Mouse (Mus musculus) liver, embryonic 14.5 days (tissue): ENCODE measurements around the gene Git2. TPM values are rescaled to one million over a fixed set of nuclear protein-coding genes. Genes with fewer than 3 reads are reported as not detected.

Source experiments
- ATAC-seq: fragments of 200-750 bp; cut with Nextera tagmentation; 2 replicates; pipeline ENCODE4 v1.8.0; 2017; ENCODE audit warnings: moderate number of reproducible peaks, mild to moderate bottlenecking, moderate library complexity; ENCODE audit not compliant: insufficient read depth
- DNase-seq, 3 experiments: peaks; one replicate each; pipeline ENCODE4 v3.0.0-alpha.2; 2012 to 2013; ENCODE audit warnings: low read depth in 3 of 3, low spot score in 3 of 3
- H3K27ac ChIP-seq: fragments of 300-500 bp; sonication (generic); 2 replicates; pipeline ENCODE4 v1.5.1; 2014; ENCODE audit warnings: moderate library complexity, mild to moderate bottlenecking, control low read depth, inconsistent platforms
- H3K27me3 ChIP-seq: fragments of 300-500 bp; sonication (generic); 2 replicates; pipeline ENCODE4 v1.6.1; 2014; ENCODE audit warnings: mild to moderate bottlenecking, low read length, moderate library complexity; ENCODE audit not compliant: control insufficient read depth, insufficient read depth
- H3K36me3 ChIP-seq: fragments of 300-500 bp; sonication (generic); replicated peaks from 2 replicates; pipeline ENCODE4 v1.6.1; 2014; ENCODE audit warnings: low read depth; ENCODE audit not compliant: control insufficient read depth, insufficient read depth
- H3K4me1 ChIP-seq, 2 experiments: fragments of 200-500 bp in 1 of 2; fragments of 300-500 bp in 1 of 2; sonication (generic) in 1 of 2; replicated peaks; 2 replicates each; pipeline ENCODE4 v1.6.1; 2012 to 2014; ENCODE audit warnings: antibody characterized with exemption in 1 of 2, inconsistent platforms in 1 of 2, low read length in 1 of 2; ENCODE audit not compliant: control insufficient read depth in 2 of 2, insufficient read depth in 2 of 2
- H3K4me2 ChIP-seq: fragments of 300-500 bp; sonication (generic); 2 replicates; pipeline ENCODE4 v1.6.1; 2014; ENCODE audit warnings: low read depth, mild to moderate bottlenecking, control low read depth, moderate library complexity
- H3K4me3 ChIP-seq, 2 experiments: fragments of 200-500 bp in 1 of 2; fragments of 300-500 bp in 1 of 2; sonication (generic) in 1 of 2; 2 replicates each; pipeline ENCODE4 v1.5.1; 2012 to 2014; ENCODE audit warnings: low read depth in 2 of 2, low read length in 2 of 2, mild to moderate bottlenecking in 2 of 2, control low read depth in 1 of 2, inconsistent platforms in 1 of 2, moderate library complexity in 1 of 2; ENCODE audit not compliant: insufficient read depth in 1 of 2
- H3K9ac ChIP-seq: fragments of 300-500 bp; sonication (generic); replicated peaks from 2 replicates; pipeline ENCODE4 v1.6.1; 2014; ENCODE audit warnings: mild to moderate bottlenecking, control low read depth, moderate library complexity
- H3K9me3 ChIP-seq: fragments of 300-500 bp; sonication (generic); 2 replicates; pipeline ENCODE4 v1.6.1; 2016; ENCODE audit warnings: low read length, mixed read lengths; ENCODE audit not compliant: control insufficient read depth
- CTCF ChIP-seq: IDR thresholded peaks from 2 replicates; pipeline ENCODE4 v1.5.1; 2016; ENCODE audit warnings: antibody characterized with exemption, low read depth, control low read depth
- EP300 ChIP-seq: IDR thresholded peaks from 2 replicates; pipeline ENCODE4 v1.6.1; 2016; ENCODE audit warnings: antibody characterized with exemption, low read depth
- WGBS: fragments of 180-500 bp; shearing (Covaris S2); extraction: QIAGEN DNeasy Blood & Tissue Kit; methylation state at CpG from one replicate; pipeline ENCODE4 v1.1.7; 2014; ENCODE audit not compliant: insufficient replicate concordance; 5-methylcytosine and 5-hydroxymethylcytosine counted together
- polyA plus RNA-seq, 2 experiments: library from polyadenylated mRNA; depleted of rRNA in 1 of 2; stranded (reverse) in 1 of 2; unstranded in 1 of 2; fragments of >200 nt; fragmentation: Nextera tagmentation in 1 of 2; extraction: Ambion mirVana in 1 of 2; gene quantifications; 2 replicates each; pipeline versions ENCODE4 v1.2.1 to v1.2.3; 2012 to 2014

The Git2 gene
- polyA plus RNA-seq, 2 experiments: 12.1 to 13.7 TPM

- WGBS: 84% methylated on average over 10 of the region's 10 CpGs
- peaks cover 19% of the 10 kb centered on the region for H3K36me3 ChIP-seq
- no peaks in the 10 kb centered on the region for H3K4me1 ChIP-seq
- DNase-seq (no peak), ATAC-seq (no peak)
- H3K27ac ChIP-seq: no peak overlapping the region
- no peak overlapping the region for H3K4me2 ChIP-seq
- H3K9me3 ChIP-seq: no peaks in the 10 kb centered on the region
- no peak overlapping the region for H3K4me3 ChIP-seq
- H3K9ac ChIP-seq: no peak overlapping the region
- TF ChIP-seq EP300: no peak
- TF ChIP-seq CTCF: no peak
- H3K27me3 ChIP-seq: no peaks in the 10 kb centered on the region
These were observed 45.2 kb downstream of the Git2 start for GRCm38 (mm10) chr5:114730129-114730528.

- H3K4me2 ChIP-seq: no peak overlapping the region
- WGBS: 81% methylated on average over 10 of the region's 10 CpGs
- H3K9me3 ChIP-seq: no peaks in the 10 kb centered on the region
- ATAC-seq (no peak), DNase-seq (no peak)
- H3K27me3 ChIP-seq: no peaks in the 10 kb centered on the region
- H3K27ac ChIP-seq: no peak overlapping the region
- no peak for TF ChIP-seq EP300
- no peak for TF ChIP-seq CTCF
- H3K4me3 ChIP-seq: no peak overlapping the region
- no peak overlapping the region for H3K9ac ChIP-seq
- H3K4me1 ChIP-seq: no peaks in the 10 kb centered on the region
- H3K36me3 ChIP-seq: peaks cover 13% of the 10 kb centered on the region
These were observed 47.2 kb downstream of the Git2 start for GRCm38 (mm10) chr5:114728160-114728559.

GRCm38 (mm10) chr5:114722846-114723245, 52.5 kb downstream of the Git2 start:
- Histone ChIP-seq H3K9ac (no peak overlapping the region), H3K9me3 (no peaks in the 10 kb centered on the region), H3K36me3 (peaks cover 10% of the 10 kb centered on the region), H3K4me2 (no peak overlapping the region), H3K4me1 (no peaks in the 10 kb centered on the region), H3K27ac (no peak overlapping the region), H3K27me3 (no peaks in the 10 kb centered on the region), H3K4me3 (no peak overlapping the region)
- DNase-seq (no peak), ATAC-seq (no peak)
- WGBS: 85% methylated on average over 13 of the region's 13 CpGs
- no peak for TF ChIP-seq CTCF
- no peak for TF ChIP-seq EP300

- no peaks in the 10 kb centered on the region for H3K9me3 ChIP-seq
- no peak for DNase-seq
- H3K9ac ChIP-seq: no peak overlapping the region
- no peak overlapping the region for H3K27ac ChIP-seq
- ATAC-seq: no peak
- H3K36me3 ChIP-seq: peaks cover 10% of the 10 kb centered on the region
- no peaks in the 10 kb centered on the region for H3K4me1 ChIP-seq
- TF ChIP-seq CTCF: no peak
- TF ChIP-seq EP300: no peak
- WGBS: 80% methylated on average over 10 of the region's 10 CpGs
- H3K4me3 ChIP-seq: no peak overlapping the region
- no peak overlapping the region for H3K4me2 ChIP-seq
- no peaks in the 10 kb centered on the region for H3K27me3 ChIP-seq
These were observed 53.3 kb downstream of the Git2 start for GRCm38 (mm10) chr5:114721969-114722368.

GRCm38 (mm10) chr5:114720784-114721183, 54.5 kb downstream of the Git2 start:
- Histone ChIP-seq H3K36me3 (peaks cover 10% of the 10 kb centered on the region), H3K9ac (no peak overlapping the region), H3K9me3 (no peaks in the 10 kb centered on the region), H3K27ac (no peak overlapping the region), H3K4me3 (no peak overlapping the region), H3K4me2 (no peak overlapping the region), H3K4me1 (no peaks in the 10 kb centered on the region), H3K27me3 (no peaks in the 10 kb centered on the region)
- ATAC-seq (no peak), DNase-seq (no peak)
- no peak for TF ChIP-seq CTCF
- TF ChIP-seq EP300: no peak
- WGBS: 82% methylated on average over 11 of the region's 11 CpGs

GRCm38 (mm10) chr5:114719928-114720270, 55.4 kb downstream of the Git2 start:
- 65% methylated on average over 6 of the region's 6 CpGs for WGBS

More at GRCm38 (mm10) chr5:114719928-114720270, 55.4 kb downstream of the Git2 start:
- Histone ChIP-seq H3K9ac (no peak overlapping the region), H3K27me3 (no peaks in the 10 kb centered on the region), H3K4me1 (no peaks in the 10 kb centered on the region), H3K9me3 (no peaks in the 10 kb centered on the region), H3K4me2 (no peak overlapping the region), H3K36me3 (peaks cover 11% of the 10 kb centered on the region), H3K27ac (no peak overlapping the region), H3K4me3 (no peak overlapping the region)
- DNase-seq (no peak), ATAC-seq (no peak)
- no peak for TF ChIP-seq EP300
- no peak for TF ChIP-seq CTCF
